Mouse (Mus musculus) lung, adult 2 months (tissue): ENCODE results near the gene Sox5.

Experiments used
- CTCF ChIP-seq: fragments of 200-500 bp; IDR thresholded peaks from 2 replicates; pipeline ENCODE4 v1.5.1; 2011; ENCODE audit warnings: mild to moderate bottlenecking, low read length, control low read depth; ENCODE audit not compliant: insufficient read depth
- POLR2A ChIP-seq: fragments of 200-500 bp; IDR thresholded peaks from 2 replicates; pipeline ENCODE4 v1.6.1; 2011; ENCODE audit warnings: low read depth, mild to moderate bottlenecking, control low read depth, low read length, borderline replicate concordance; ENCODE audit errors: extremely low read depth

DNA sequence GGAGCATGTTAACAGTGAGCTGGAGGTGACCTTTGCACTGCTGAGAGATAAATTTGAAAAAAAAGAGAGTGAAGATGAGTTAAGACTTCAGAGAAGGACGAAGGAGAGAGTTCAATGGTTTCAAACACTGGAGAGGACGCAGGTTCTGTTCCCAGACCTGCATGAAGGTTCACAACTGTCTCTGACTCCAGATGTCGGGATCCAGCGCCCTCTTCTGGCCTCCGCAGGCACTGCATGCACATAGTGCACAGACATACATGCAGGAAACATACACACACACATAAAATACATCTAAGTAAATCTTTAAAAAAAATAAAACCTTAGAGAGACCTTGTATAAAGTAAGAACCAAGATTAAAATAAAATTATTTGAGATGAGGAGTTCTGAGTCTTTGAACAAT, 352.5 kb downstream of the Sox5 start:
- TF ChIP-seq POLR2A, result no peak
- TF ChIP-seq CTCF, result no peak
